Mouse (Mus musculus) ES-Bruce4 (cell line): ENCODE results near the gene Nf1. TPM values are rescaled to one million over a fixed set of nuclear protein-coding genes. Genes with fewer than 3 reads are reported as not detected.

ENCODE experiments used
- H3K27ac ChIP-seq: 2 replicates; pipeline ENCODE4 v1.5.1; 2012; ENCODE audit warnings: low read length, inconsistent platforms; ENCODE audit not compliant: insufficient read depth
- H3K27me3 ChIP-seq: 2 replicates; pipeline ENCODE4 v1.6.1; 2012; ENCODE audit warnings: mild to moderate bottlenecking, low read length, inconsistent platforms; ENCODE audit not compliant: control insufficient read depth, poor library complexity, insufficient read depth, severe bottlenecking
- H3K36me3 ChIP-seq: 2 replicates; pipeline ENCODE4 v1.6.1; 2012; ENCODE audit warnings: inconsistent platforms, mild to moderate bottlenecking, low read length, moderate library complexity; ENCODE audit not compliant: control insufficient read depth, poor library complexity, insufficient read depth, severe bottlenecking
- H3K4me1 ChIP-seq: one replicate; pipeline ENCODE4 v1.8.1; 2011; ENCODE audit warnings: low read length; ENCODE audit not compliant: control insufficient read depth, insufficient read depth
- H3K4me3 ChIP-seq: 2 replicates; pipeline ENCODE4 v1.5.1; 2011; ENCODE audit warnings: low read depth, mild to moderate bottlenecking, low read length
- H3K9ac ChIP-seq: 2 replicates; pipeline ENCODE4 v1.6.1; 2012; ENCODE audit warnings: low read depth, mild to moderate bottlenecking, inconsistent platforms; ENCODE audit not compliant: poor library complexity, severe bottlenecking
- H3K9me3 ChIP-seq: replicated peaks from 2 replicates; pipeline ENCODE4 v1.6.1; 2012; ENCODE audit warnings: mild to moderate bottlenecking, low read length, inconsistent platforms; ENCODE audit not compliant: control insufficient read depth, poor library complexity, insufficient read depth, severe bottlenecking
- CTCF ChIP-seq: IDR thresholded peaks from one replicate; pipeline ENCODE4 v1.8.1; 2011; ENCODE audit warnings: low read depth, low read length
- EP300 ChIP-seq: IDR thresholded peaks from 2 replicates; pipeline ENCODE4 v1.6.1; 2011; ENCODE audit warnings: low read depth, low read length; ENCODE audit not compliant: insufficient read depth
- POLR2A ChIP-seq: IDR thresholded peaks from one replicate; pipeline ENCODE4 v1.8.1; 2011; ENCODE audit warnings: low read length; ENCODE audit not compliant: insufficient read depth
- polyA plus RNA-seq: library from polyadenylated mRNA; stranded (reverse); fragments of >200 nt; gene quantifications from 2 replicates; pipeline ENCODE4 v1.2.4, GENCODE M21; 2011; ENCODE audit warnings: low read depth; ENCODE audit not compliant: missing spikeins, insufficient read depth, insufficient read length

Gene Nf1
- polyA plus RNA-seq = 36.1 and 39.6 TPM in 2 replicates

GRCm38 (mm10) chr11:79339234-79339807, at the start of gene Nf1:
TSS of gene Nf1 (plus strand) at chr11:79339693.
- Histone ChIP-seq H3K9ac (peak within 1 kb of the TSS; percentile 97), H3K27ac (no peak within 1 kb of the TSS), H3K9me3 (no peaks in the 10 kb centered on the region), H3K36me3 (no peaks in the 10 kb centered on the region), H3K4me3 (peak within 1 kb of the TSS; percentile 94), H3K4me1 (no peaks in the 10 kb centered on the region), H3K27me3 (no peaks in the 10 kb centered on the region)
- TF ChIP-seq EP300 (no peak), CTCF (no peak), POLR2A (no peak)

GRCm38 (mm10) chr11:79290473-79290872, 49.0 kb upstream of the Nf1 start:
- H3K4me1 ChIP-seq = peaks cover 3% of the 10 kb centered on the region
- H3K9me3 ChIP-seq = no peaks in the 10 kb centered on the region
- H3K4me3 ChIP-seq = no peak overlapping the region
- H3K9ac ChIP-seq = no peak overlapping the region
- no peak overlapping the region for H3K27ac ChIP-seq
- no peaks in the 10 kb centered on the region for H3K36me3 ChIP-seq
- H3K27me3 ChIP-seq = no peaks in the 10 kb centered on the region
- TF ChIP-seq CTCF (peak; percentile 65), POLR2A (no peak), EP300 (no peak)

- Histone ChIP-seq H3K36me3 (no peaks in the 10 kb centered on the region), H3K4me3 (no peak overlapping the region), H3K4me1 (no peaks in the 10 kb centered on the region), H3K9me3 (no peaks in the 10 kb centered on the region), H3K27me3 (no peaks in the 10 kb centered on the region), H3K27ac (no peak overlapping the region), H3K9ac (no peak overlapping the region)
- TF ChIP-seq EP300 (no peak), CTCF (no peak), POLR2A (no peak)
These were observed 47.8 kb upstream of the Nf1 start for GRCm38 (mm10) chr11:79291651-79292050.

- H3K9ac ChIP-seq = no peak overlapping the region
- no peaks in the 10 kb centered on the region for H3K27me3 ChIP-seq
- H3K4me1 ChIP-seq = no peaks in the 10 kb centered on the region
- no peak overlapping the region for H3K4me3 ChIP-seq
- no peak overlapping the region for H3K27ac ChIP-seq
- TF ChIP-seq EP300 (no peak), POLR2A (no peak), CTCF (no peak)
- H3K36me3 ChIP-seq = no peaks in the 10 kb centered on the region
- H3K9me3 ChIP-seq = no peaks in the 10 kb centered on the region
These were observed 47.4 kb upstream of the Nf1 start for GRCm38 (mm10) chr11:79292130-79292529.

- Histone ChIP-seq H3K27ac (no peak overlapping the region), H3K9ac (no peak overlapping the region), H3K36me3 (no peaks in the 10 kb centered on the region), H3K4me1 (no peaks in the 10 kb centered on the region), H3K9me3 (no peaks in the 10 kb centered on the region), H3K27me3 (no peaks in the 10 kb centered on the region), H3K4me3 (no peak overlapping the region)
- TF ChIP-seq POLR2A (no peak), CTCF (no peak), EP300 (no peak)
These were observed 46.5 kb upstream of the Nf1 start for GRCm38 (mm10) chr11:79293025-79293424.

- no peak overlapping the region for H3K27ac ChIP-seq
These were observed 45.5 kb upstream of the Nf1 start for GRCm38 (mm10) chr11:79293971-79294370.

More at GRCm38 (mm10) chr11:79293971-79294370, 45.5 kb upstream of the Nf1 start:
- H3K4me3 ChIP-seq = no peak overlapping the region
- no peaks in the 10 kb centered on the region for H3K36me3 ChIP-seq
- H3K27me3 ChIP-seq = no peaks in the 10 kb centered on the region
- TF ChIP-seq CTCF = no peak
- no peak for TF ChIP-seq EP300
- TF ChIP-seq POLR2A = no peak
- H3K9me3 ChIP-seq = no peaks in the 10 kb centered on the region
- no peaks in the 10 kb centered on the region for H3K4me1 ChIP-seq
- H3K9ac ChIP-seq = no peak overlapping the region
